Mouse (Mus musculus) embryonic facial prominence, embryonic 11.5 days (tissue): Measurements from ENCODE around the gene Fam89b. TPM values are rescaled to one million over a fixed set of nuclear protein-coding genes. Genes with fewer than 3 reads are reported as not detected.

Experiments
- ATAC-seq: fragments of 200-750 bp; cut with Nextera tagmentation; replicated peaks from 2 replicates; pipeline ENCODE4 v1.8.0; 2017; ENCODE audit warnings: low read depth; ENCODE audit not compliant: insufficient number of reproducible peaks, low FRiP score, low TSS enrichment
- DNase-seq: peaks from one replicate; pipeline ENCODE4 v3.0.0-alpha.2; 2015; ENCODE audit warnings: low spot score
- H3K27ac ChIP-seq: fragments of 300-500 bp; sonication (generic); replicated peaks from 2 replicates; pipeline ENCODE4 v1.5.1; 2014; ENCODE audit warnings: mild to moderate bottlenecking, low read depth, low read length, control low read depth
- H3K27me3 ChIP-seq: fragments of 300-500 bp; sonication (generic); 2 replicates; pipeline ENCODE4 v1.6.1; 2014; ENCODE audit warnings: mild to moderate bottlenecking, low read length, moderate library complexity, mixed read lengths; ENCODE audit not compliant: control insufficient read depth, insufficient read depth
- H3K36me3 ChIP-seq: fragments of 300-500 bp; sonication (generic); replicated peaks from 2 replicates; pipeline ENCODE4 v1.6.1; 2014; ENCODE audit warnings: low read depth, mild to moderate bottlenecking, low read length, moderate library complexity, mixed read lengths; ENCODE audit not compliant: control insufficient read depth, insufficient read depth
- H3K4me1 ChIP-seq: fragments of 300-500 bp; sonication (generic); 2 replicates; pipeline ENCODE4 v1.6.1; 2014; ENCODE audit warnings: low read length, mixed read lengths; ENCODE audit not compliant: control insufficient read depth, insufficient read depth
- H3K4me2 ChIP-seq: fragments of 300-500 bp; sonication (generic); 2 replicates; pipeline ENCODE4 v1.6.1; 2014; ENCODE audit warnings: low read depth, mild to moderate bottlenecking, control low read depth, low read length, moderate library complexity
- H3K4me3 ChIP-seq: fragments of 300-500 bp; sonication (generic); 2 replicates; pipeline ENCODE4 v1.5.1; 2014; ENCODE audit warnings: low read depth, low read length, control low read depth
- H3K9ac ChIP-seq: fragments of 300-500 bp; sonication (generic); replicated peaks from 2 replicates; pipeline ENCODE4 v1.6.1; 2014; ENCODE audit warnings: mild to moderate bottlenecking, control low read depth, low read length
- H3K9me3 ChIP-seq: fragments of 300-500 bp; sonication (generic); replicated peaks from 2 replicates; pipeline ENCODE4 v1.6.1; 2016; ENCODE audit warnings: mild to moderate bottlenecking, low read length, inconsistent platforms, mixed read lengths; ENCODE audit not compliant: control insufficient read depth
- WGBS: fragments of 180-500 bp; shearing (Covaris S2); extraction: QIAGEN DNeasy Blood & Tissue Kit; methylation state at CpG from one replicate; pipeline ENCODE4 v1.1.7; 2014; 5-methylcytosine and 5-hydroxymethylcytosine counted together
- polyA plus RNA-seq: library from polyadenylated mRNA; unstranded; fragments of >200 nt; fragmentation: Nextera tagmentation; extraction: Ambion mirVana; gene quantifications from 2 replicates; pipeline ENCODE4 v1.2.1, GENCODE M21; 2014

Fam89b gene
- polyA plus RNA-seq, 1 experiment from 2014 or later, result 137 TPM

DNA sequence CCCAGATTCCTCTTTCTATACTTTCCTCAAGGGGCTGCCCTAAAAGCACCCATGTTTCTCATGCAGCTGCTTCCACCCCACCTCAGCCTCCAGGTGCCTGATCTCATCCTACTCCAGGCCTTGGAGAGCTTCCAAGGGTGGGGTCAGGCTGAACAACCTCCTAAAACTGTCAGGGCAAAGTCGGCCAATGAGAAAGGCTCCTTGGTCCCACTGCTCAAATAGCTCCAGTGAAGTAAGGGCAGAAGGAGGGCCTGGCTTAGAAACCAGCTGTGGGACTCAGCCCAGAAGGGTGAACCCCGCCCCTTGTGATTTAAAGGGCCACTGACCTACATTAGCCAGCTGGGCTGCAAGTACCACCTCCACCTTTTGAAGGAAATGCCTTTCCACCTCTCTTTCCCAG is 15.7 kb downstream of the Fam89b start:
- H3K27me3 ChIP-seq, result no peaks in the 10 kb centered on the region
- no peak for ATAC-seq
- no peak overlapping the region for H3K27ac ChIP-seq
- no peak overlapping the region for H3K9ac ChIP-seq
- DNase-seq, result peak; percentile 53
- no peaks in the 10 kb centered on the region for H3K9me3 ChIP-seq
- 19% methylated on average over 2 of the region's 2 CpGs for WGBS
- H3K4me2 ChIP-seq, result no peak overlapping the region
- no peaks in the 10 kb centered on the region for H3K4me1 ChIP-seq
- H3K4me3 ChIP-seq, result no peak overlapping the region
- no peaks in the 10 kb centered on the region; the same call in none of the 2 replicates for H3K36me3 ChIP-seq

DNA sequence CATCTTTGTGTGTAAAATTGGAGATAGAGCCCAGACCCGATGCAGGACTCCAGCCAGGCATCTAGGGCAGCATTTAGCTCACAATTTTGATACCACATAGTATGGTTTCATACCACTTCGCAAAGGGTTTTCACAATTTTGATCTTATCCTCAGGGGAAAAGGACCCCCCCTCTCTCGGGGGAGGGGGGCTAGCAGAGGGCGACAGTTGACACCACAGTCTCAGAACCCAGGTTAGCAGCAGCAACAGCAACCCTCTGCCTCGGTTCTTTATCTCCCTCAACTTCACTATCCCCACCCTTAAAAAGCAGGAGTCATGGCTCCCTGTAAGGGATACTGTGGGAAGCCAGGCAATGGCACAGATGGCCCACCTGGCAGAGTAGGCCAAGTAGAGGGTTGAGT is 16.2 kb downstream of the Fam89b start:
- Histone ChIP-seq H3K4me3 (no peak overlapping the region), H3K4me2 (no peak overlapping the region), H3K27me3 (no peaks in the 10 kb centered on the region), H3K4me1 (no peaks in the 10 kb centered on the region), H3K9me3 (no peaks in the 10 kb centered on the region), H3K9ac (no peak overlapping the region), H3K36me3 (no peaks in the 10 kb centered on the region; the same call in none of the 2 replicates), H3K27ac (no peak overlapping the region)
- 75% methylated on average over 5 of the region's 5 CpGs for WGBS
- DNase-seq (no peak), ATAC-seq (no peak)

DNA sequence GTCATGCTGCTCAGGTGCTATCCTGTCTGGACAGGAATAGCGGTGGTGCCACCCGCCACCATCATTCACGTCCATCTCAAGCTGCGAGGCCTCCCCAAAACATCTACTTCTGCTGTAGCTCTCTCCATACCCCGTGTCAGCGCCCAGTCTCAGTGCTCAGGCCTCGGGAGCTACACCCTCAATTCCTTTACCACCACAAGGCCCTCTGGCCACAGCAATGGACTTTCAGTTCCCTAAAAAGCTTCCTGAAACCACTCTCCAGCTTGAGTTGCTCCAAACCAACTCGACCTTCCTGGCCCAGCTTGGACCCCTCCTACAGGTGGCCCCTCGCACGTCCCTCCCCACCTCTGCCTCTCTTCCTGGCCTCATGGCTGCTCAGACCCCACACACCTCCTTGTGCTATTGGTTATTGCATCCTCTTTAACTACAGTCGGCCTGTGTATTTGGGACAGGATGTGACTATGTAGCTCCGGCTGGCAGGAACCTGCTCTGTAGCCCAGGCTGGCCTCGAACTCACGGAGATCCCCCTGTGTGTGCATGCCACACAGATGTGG is 17.5 kb downstream of the Fam89b start:
- Histone ChIP-seq H3K9me3 (no peaks in the 10 kb centered on the region), H3K4me3 (no peak overlapping the region), H3K9ac (no peak overlapping the region), H3K36me3 (no peaks in the 10 kb centered on the region; the same call in none of the 2 replicates), H3K27ac (no peak overlapping the region), H3K4me1 (no peaks in the 10 kb centered on the region), H3K4me2 (no peak overlapping the region), H3K27me3 (no peaks in the 10 kb centered on the region)
- ATAC-seq, result no peak
- WGBS, result 90% methylated on average over 14 of the region's 14 CpGs
- DNase-seq, result no peak

DNA sequence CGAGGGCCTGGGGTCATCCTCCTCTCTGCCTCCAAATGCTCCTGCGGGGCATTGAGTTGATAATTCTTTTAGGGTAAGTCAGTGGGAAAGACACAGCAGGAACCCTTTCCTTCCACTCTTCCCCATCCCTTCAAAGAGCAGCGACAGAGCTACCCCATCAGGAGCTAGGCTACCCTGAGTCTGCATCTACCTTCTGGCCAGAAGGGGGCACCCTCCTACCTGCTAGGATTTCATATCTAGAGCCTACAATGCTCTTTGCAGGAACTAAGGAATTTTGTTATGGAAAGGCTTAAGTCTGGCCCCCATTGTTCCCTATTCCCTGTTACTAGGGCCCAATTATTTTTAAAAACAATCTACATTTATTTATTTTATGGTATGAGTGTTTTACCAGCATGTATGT is 18.2 kb downstream of the Fam89b start:
- H3K27me3 ChIP-seq, result no peaks in the 10 kb centered on the region
- H3K4me2 ChIP-seq, result no peak overlapping the region
- ATAC-seq (no peak), DNase-seq (peak; percentile 80)
- 11% methylated on average over 3 of the region's 3 CpGs for WGBS
- H3K4me1 ChIP-seq, result no peaks in the 10 kb centered on the region
- no peaks in the 10 kb centered on the region for H3K9me3 ChIP-seq
- no peak overlapping the region for H3K9ac ChIP-seq
- H3K4me3 ChIP-seq, result no peak overlapping the region
- H3K27ac ChIP-seq, result no peak overlapping the region
- H3K36me3 ChIP-seq, result no peaks in the 10 kb centered on the region; the same call in none of the 2 replicates

DNA sequence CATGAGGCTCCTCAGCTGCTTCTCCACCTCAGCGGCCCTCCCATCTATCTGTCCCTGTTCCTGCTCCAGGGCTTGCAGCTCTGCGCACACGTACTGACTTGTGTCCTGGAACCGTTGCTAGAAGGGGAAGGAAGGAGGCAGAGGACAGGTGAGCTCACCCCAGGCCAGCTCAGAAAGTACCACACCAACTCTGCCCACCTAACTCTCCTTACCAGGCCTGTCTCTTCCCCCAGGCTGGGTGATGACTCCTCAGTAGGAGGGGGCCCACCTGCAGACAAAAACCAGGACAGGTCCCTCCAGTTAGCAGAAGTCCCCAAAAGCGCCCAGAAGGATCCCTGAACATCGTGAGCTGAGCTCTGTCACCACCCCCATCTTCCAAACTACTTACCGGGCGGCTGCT is 18.9 kb downstream of the Fam89b start:
- DNase-seq (no peak), ATAC-seq (no peak)
- Histone ChIP-seq H3K9me3 (no peaks in the 10 kb centered on the region), H3K27ac (no peak overlapping the region), H3K4me1 (no peaks in the 10 kb centered on the region), H3K27me3 (no peaks in the 10 kb centered on the region), H3K4me3 (no peak overlapping the region), H3K9ac (no peak overlapping the region), H3K36me3 (no peaks in the 10 kb centered on the region; the same call in none of the 2 replicates), H3K4me2 (no peak overlapping the region)
- 78% methylated on average over 8 of the region's 8 CpGs for WGBS

DNA sequence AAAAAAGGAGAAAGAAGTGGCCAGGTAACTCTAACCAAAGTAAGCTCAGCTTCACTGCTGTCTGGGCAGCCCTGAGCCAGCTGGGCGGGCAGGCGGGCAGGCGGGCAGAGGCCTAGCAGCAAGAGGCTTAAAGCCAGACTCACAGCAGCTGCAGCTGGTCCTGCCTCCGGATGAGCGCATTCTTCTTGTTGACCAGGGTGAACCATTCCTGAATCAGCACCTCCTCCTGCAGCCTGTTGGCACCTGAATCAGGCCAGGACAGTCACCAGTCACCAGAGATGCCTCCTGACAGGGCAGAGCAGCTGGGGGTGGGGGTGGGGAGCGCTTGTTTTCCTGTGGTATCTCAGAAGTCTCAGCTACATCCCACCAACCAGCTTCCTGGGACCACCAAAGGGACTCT is 19.4 kb downstream of the Fam89b start:
- no peak for DNase-seq
- Histone ChIP-seq H3K4me2 (no peak overlapping the region), H3K9me3 (no peaks in the 10 kb centered on the region), H3K4me3 (no peak overlapping the region), H3K27ac (no peak overlapping the region), H3K9ac (no peak overlapping the region), H3K4me1 (no peaks in the 10 kb centered on the region; the same call in 1 of the 2 replicates), H3K36me3 (no peaks in the 10 kb centered on the region; the same call in none of the 2 replicates), H3K27me3 (no peaks in the 10 kb centered on the region)
- ATAC-seq, result no peak
- 95% methylated on average over 6 of the region's 6 CpGs for WGBS

DNA sequence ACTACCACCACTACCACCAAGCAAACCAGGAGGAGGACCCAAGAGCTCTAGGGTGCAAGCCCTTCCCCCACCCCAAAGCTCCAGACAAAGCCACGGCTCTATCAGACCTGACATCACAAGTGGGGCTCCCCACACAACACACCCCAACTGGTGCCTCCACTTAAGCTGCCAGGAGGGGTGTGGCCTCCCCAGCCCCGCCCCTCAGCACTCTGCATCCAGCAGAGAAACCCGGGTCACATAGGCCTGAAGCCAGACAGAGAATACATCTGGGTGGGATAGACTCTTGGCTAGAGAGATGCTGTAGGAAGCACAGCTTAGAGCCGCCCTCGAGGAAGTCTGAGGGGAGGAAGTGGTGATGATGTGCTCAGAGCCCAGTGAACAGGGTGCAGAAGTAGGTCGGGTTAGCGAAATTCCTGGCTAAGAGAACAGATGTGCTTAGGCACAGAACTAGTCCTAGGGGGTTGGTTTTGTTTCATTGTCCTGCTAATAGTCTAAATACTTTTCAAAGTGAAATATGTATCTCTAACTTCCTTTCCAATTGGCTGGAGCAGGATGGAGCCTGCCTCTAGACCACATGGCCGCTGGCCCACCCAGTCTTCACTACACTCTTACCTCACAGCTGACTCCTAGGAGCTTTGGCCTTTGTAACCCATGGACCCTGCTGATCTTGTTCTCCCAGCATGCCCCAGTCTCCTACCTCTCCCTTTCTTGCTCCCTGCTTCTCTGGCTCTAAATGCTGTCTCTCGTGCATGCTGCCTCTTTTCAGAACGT is 24.5 kb downstream of the Fam89b start:
- ATAC-seq, result peak; percentile 49; the same call in 1 of the 2 replicates
- Histone ChIP-seq H3K27me3 (no peaks in the 10 kb centered on the region), H3K4me2 (no peak overlapping the region), H3K9me3 (no peaks in the 10 kb centered on the region), H3K9ac (no peak overlapping the region), H3K36me3 (peaks cover 22% of the 10 kb centered on the region), H3K4me3 (no peak overlapping the region), H3K27ac (no peak overlapping the region), H3K4me1 (no peaks in the 10 kb centered on the region; the same call in 1 of the 2 replicates)
- 42% methylated on average over 10 of the region's 10 CpGs for WGBS
- no peak for DNase-seq

DNA sequence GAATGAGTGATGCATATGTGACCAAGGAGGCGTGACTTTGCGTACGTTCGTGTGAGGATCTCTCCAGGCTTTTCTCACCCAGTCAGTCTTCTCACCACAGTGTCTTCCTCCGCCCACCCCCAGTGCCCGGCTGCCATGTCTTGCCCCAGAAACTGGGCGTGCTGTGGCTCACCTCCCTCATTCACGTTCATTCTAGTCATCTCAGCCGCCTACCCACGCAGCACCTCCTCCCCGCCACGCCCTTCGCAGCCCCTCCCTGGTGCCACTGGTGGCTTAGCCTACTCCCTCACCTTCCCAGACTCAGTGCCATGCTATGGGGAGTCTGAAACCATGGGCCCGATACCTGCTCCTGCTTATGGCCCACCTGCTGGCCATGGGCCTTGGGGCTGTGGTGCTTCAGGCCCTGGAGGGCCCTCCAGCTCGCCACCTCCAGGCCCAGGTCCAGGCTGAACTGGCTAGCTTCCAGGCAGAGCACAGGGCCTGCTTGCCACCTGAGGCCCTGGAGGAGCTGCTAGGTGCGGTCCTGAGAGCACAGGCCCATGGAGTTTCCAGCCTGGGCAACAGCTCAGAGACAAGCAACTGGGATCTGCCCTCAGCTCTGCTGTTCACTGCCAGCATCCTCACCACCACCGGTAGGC is 25.2 kb downstream of the Fam89b start, which contains the start of gene Kcnk7:
Gene Kcnk7 (plus strand): TSS at position 205 of the 638 bp plus-strand sequence.
- H3K4me2 ChIP-seq, result no peak within 1 kb of the TSS
- no peak within 1 kb of the TSS for H3K4me3 ChIP-seq
- no peak for DNase-seq
- peaks cover 22% of the 10 kb centered on the region for H3K36me3 ChIP-seq
- no peaks in the 10 kb centered on the region for H3K9me3 ChIP-seq
- ATAC-seq, result peak; percentile 12; the same call in 1 of the 2 replicates
- no peaks in the 10 kb centered on the region; the same call in 1 of the 2 replicates for H3K4me1 ChIP-seq
- H3K27me3 ChIP-seq, result no peaks in the 10 kb centered on the region
- 0 out of 2 replicates have a peak within 1 kb of the TSS, but pooled peaks have one; percentile 9 for H3K9ac ChIP-seq
- H3K27ac ChIP-seq, result no peak within 1 kb of the TSS
- WGBS, result 79% methylated on average over 17 of the region's 17 CpGs
